Mouse (Mus musculus) telencephalon, adult 2 months (tissue): Measurements from ENCODE around the gene Gm37240.
A peak's percentile ranks its signal among the peaks of the same experiment; 100 is the strongest.
"Not testable (repeated sequence)": the region's sequence is repeated elsewhere in the genome, so short reads cannot be mapped to it uniquely, and the experiment has no call there.

Experiments used
- DNase-seq: peaks from one replicate; pipeline ENCODE4 v3.0.0-alpha.2; 2011; ENCODE audit warnings: low read depth, low spot score

The Gm37240 gene

GRCm38 (mm10) chr3:85887239-85887827 lies at the start of gene Gm37240, which contains the start of gene Glt28d2:
Gm37240 (minus strand) TSS chr3:85887518.
Glt28d2 (minus strand) TSS chr3:85887516.
- peak; percentile 24 for DNase-seq

- DNase-seq = no peak
Observed at GRCm38 (mm10) chr3:85933586-85933985, 46.3 kb upstream of the Gm37240 start.

- DNase-seq = no peak
Observed at GRCm38 (mm10) chr3:85931859-85932258, 44.5 kb upstream of the Gm37240 start.

- no peak for DNase-seq
Observed at GRCm38 (mm10) chr3:85930671-85931255, 43.4 kb upstream of the Gm37240 start.

- DNase-seq = no peak
Observed at GRCm38 (mm10) chr3:85929711-85930110, 42.4 kb upstream of the Gm37240 start.

- DNase-seq = peak; percentile 76
Observed at GRCm38 (mm10) chr3:85928140-85928611, 40.9 kb upstream of the Gm37240 start.

- no peak for DNase-seq
Observed at GRCm38 (mm10) chr3:85927296-85927695, 40.0 kb upstream of the Gm37240 start.

- peak; percentile 58 for DNase-seq
Observed at GRCm38 (mm10) chr3:85923954-85924945, 36.9 kb upstream of the Gm37240 start.

- DNase-seq = no peak
Observed at GRCm38 (mm10) chr3:85923343-85923742, 36.0 kb upstream of the Gm37240 start.

GRCm38 (mm10) chr3:85922331-85922730 lies 35.0 kb upstream of the Gm37240 start:
- no peak for DNase-seq

- DNase-seq = not testable (repeated sequence)
Observed at GRCm38 (mm10) chr3:85920671-85921070, 33.4 kb upstream of the Gm37240 start.

- no peak for DNase-seq
Observed at GRCm38 (mm10) chr3:85917600-85917999, 30.3 kb upstream of the Gm37240 start.

GRCm38 (mm10) chr3:85914806-85915205 lies 27.5 kb upstream of the Gm37240 start:
- no peak for DNase-seq

GRCm38 (mm10) chr3:85907136-85907535 lies 19.8 kb upstream of the Gm37240 start:
- no peak for DNase-seq

GRCm38 (mm10) chr3:85904371-85904770 lies 17.1 kb upstream of the Gm37240 start:
- DNase-seq = no peak

- no peak for DNase-seq
Observed at GRCm38 (mm10) chr3:85895020-85895419, 7.7 kb upstream of the Gm37240 start.

- DNase-seq = peak; percentile 36
Observed at GRCm38 (mm10) chr3:85891571-85891970, 4.3 kb upstream of the Gm37240 start.

- no peak for DNase-seq
Observed at GRCm38 (mm10) chr3:85888221-85888671, 928 bp upstream of the Gm37240 start.

- no peak for DNase-seq
Observed at GRCm38 (mm10) chr3:85886636-85887238, 581 bp downstream of the Gm37240 start.

GRCm38 (mm10) chr3:85885906-85886305 lies 1.4 kb downstream of the Gm37240 start:
- no peak for DNase-seq

GRCm38 (mm10) chr3:85880687-85881086 lies 6.6 kb downstream of the Gm37240 start:
- no peak for DNase-seq

GRCm38 (mm10) chr3:85880068-85880467 lies 7.2 kb downstream of the Gm37240 start:
- no peak for DNase-seq
